Mouse (Mus musculus) liver, embryonic 13.5 days (tissue): ENCODE results near the gene Adipor2. TPM values are rescaled to one million over a fixed set of nuclear protein-coding genes. Genes with fewer than 3 reads are reported as not detected.
"Not testable (repeated sequence)": the region's sequence is repeated elsewhere in the genome, so short reads cannot be mapped to it uniquely, and the experiment has no call there.

Source experiments
- ATAC-seq: fragments of 200-750 bp; cut with Nextera tagmentation; 2 replicates; pipeline ENCODE4 v1.8.0; 2017; ENCODE audit warnings: low read depth, mild to moderate bottlenecking, moderate number of reproducible peaks, moderate library complexity
- DNase-seq: peaks from one replicate; pipeline ENCODE4 v3.0.0; 2022
- H3K27ac ChIP-seq: fragments of 300-500 bp; sonication (generic); 2 replicates; pipeline ENCODE4 v1.5.1; 2015; ENCODE audit warnings: moderate library complexity, mild to moderate bottlenecking, inconsistent platforms
- H3K27me3 ChIP-seq: fragments of 300-500 bp; sonication (generic); 2 replicates; pipeline ENCODE4 v1.6.1; 2015; ENCODE audit warnings: mild to moderate bottlenecking, inconsistent platforms
- H3K36me3 ChIP-seq: fragments of 300-500 bp; sonication (generic); 2 replicates; pipeline ENCODE4 v1.6.1; 2015; ENCODE audit warnings: mild to moderate bottlenecking, inconsistent platforms
- H3K4me1 ChIP-seq: fragments of 300-500 bp; sonication (generic); replicated peaks from 2 replicates; pipeline ENCODE4 v1.6.1; 2015; ENCODE audit warnings: inconsistent platforms
- H3K4me2 ChIP-seq: fragments of 300-500 bp; sonication (generic); 2 replicates; pipeline ENCODE4 v1.6.1; 2015; ENCODE audit warnings: inconsistent platforms, mild to moderate bottlenecking, moderate library complexity
- H3K4me3 ChIP-seq: fragments of 300-500 bp; sonication (generic); replicated peaks from 2 replicates; pipeline ENCODE4 v1.5.1; 2015; ENCODE audit warnings: mild to moderate bottlenecking, inconsistent platforms
- H3K9ac ChIP-seq: fragments of 300-500 bp; sonication (generic); 2 replicates; pipeline ENCODE4 v1.6.1; 2015; ENCODE audit warnings: mild to moderate bottlenecking, inconsistent platforms
- H3K9me3 ChIP-seq: fragments of 300-500 bp; sonication (generic); replicated peaks from 2 replicates; pipeline ENCODE4 v1.6.1; 2016; ENCODE audit warnings: inconsistent platforms
- WGBS: fragments of 180-500 bp; shearing (Covaris S2); methylation state at CpG from one replicate; pipeline ENCODE4 v1.1.7; 2015; ENCODE audit not compliant: insufficient replicate concordance; 5-methylcytosine and 5-hydroxymethylcytosine counted together
- polyA plus RNA-seq: library from polyadenylated mRNA; unstranded; fragments of >200 nt; fragmentation: Nextera tagmentation; extraction: Ambion mirVana; gene quantifications from 2 replicates; pipeline ENCODE4 v1.2.1, GENCODE M21; 2015

The Adipor2 gene
- polyA plus RNA-seq, 1 experiment from 2014 or later: 33.3 TPM

GRCm38 (mm10) chr6:119443742-119444645 lies 26.5 kb upstream of the Adipor2 start:
- Histone ChIP-seq H3K9me3 (no peaks in the 10 kb centered on the region), H3K4me1 (peaks cover 12% of the 10 kb centered on the region), H3K36me3 (no peaks in the 10 kb centered on the region), H3K4me3 (no peak overlapping the region), H3K4me2 (peak overlapping the region; percentile 19), H3K27ac (no peak overlapping the region), H3K27me3 (peaks cover 31% of the 10 kb centered on the region), H3K9ac (no peak overlapping the region)
- 33% methylated on average over 12 of the region's 12 CpGs for WGBS
- ATAC-seq (peak; percentile 28; the same call in 1 of the 2 replicates), DNase-seq (peak; percentile 44)

- H3K4me3 ChIP-seq, H3K36me3 ChIP-seq, H3K4me2 ChIP-seq, H3K27ac ChIP-seq, ATAC-seq, DNase-seq, H3K9ac ChIP-seq, H3K9me3 ChIP-seq: not testable (repeated sequence)
- peaks cover 10% of the 10 kb centered on the region for H3K4me1 ChIP-seq
- H3K27me3 ChIP-seq: peaks cover 18% of the 10 kb centered on the region
- WGBS: 62% methylated on average over 5 of the region's 5 CpGs
These were observed 25.2 kb upstream of the Adipor2 start for GRCm38 (mm10) chr6:119442729-119443128.

- Histone ChIP-seq H3K9ac (no peak overlapping the region), H3K9me3 (no peaks in the 10 kb centered on the region), H3K36me3 (no peaks in the 10 kb centered on the region), H3K27ac (no peak overlapping the region), H3K27me3 (no peaks in the 10 kb centered on the region), H3K4me3 (no peak overlapping the region), H3K4me2 (no peak overlapping the region), H3K4me1 (peaks cover 6% of the 10 kb centered on the region)
- DNase-seq: no peak
- ATAC-seq: no peak
- 26% methylated on average over 8 of the region's 8 CpGs for WGBS
These were observed 20.6 kb upstream of the Adipor2 start for GRCm38 (mm10) chr6:119437894-119438761.

GRCm38 (mm10) chr6:119434394-119434793 lies 16.9 kb upstream of the Adipor2 start:
- H3K4me1 ChIP-seq: peaks cover 6% of the 10 kb centered on the region
- peak; percentile 63; the same call in 1 of the 2 replicates for ATAC-seq
- no peak overlapping the region for H3K4me2 ChIP-seq
- H3K9ac ChIP-seq: no peak overlapping the region
- 55% methylated on average over 4 of the region's 4 CpGs for WGBS
- H3K9me3 ChIP-seq: no peaks in the 10 kb centered on the region
- H3K36me3 ChIP-seq: no peaks in the 10 kb centered on the region
- H3K4me3 ChIP-seq: no peak overlapping the region
- H3K27ac ChIP-seq: no peak overlapping the region
- H3K27me3 ChIP-seq: no peaks in the 10 kb centered on the region
- no peak for DNase-seq

GRCm38 (mm10) chr6:119431751-119432324 lies 14.3 kb upstream of the Adipor2 start:
- DNase-seq (no peak), ATAC-seq (no peak)
- Histone ChIP-seq H3K4me1 (no peaks in the 10 kb centered on the region), H3K9me3 (no peaks in the 10 kb centered on the region), H3K36me3 (no peaks in the 10 kb centered on the region), H3K27ac (no peak overlapping the region), H3K4me2 (no peak overlapping the region), H3K27me3 (no peaks in the 10 kb centered on the region), H3K9ac (no peak overlapping the region), H3K4me3 (no peak overlapping the region)
- 69% methylated on average over 6 of the region's 6 CpGs for WGBS

GRCm38 (mm10) chr6:119430508-119430907 lies 13.0 kb upstream of the Adipor2 start:
- DNase-seq: peak; percentile 23
- no peak overlapping the region for H3K4me2 ChIP-seq
- H3K36me3 ChIP-seq: no peaks in the 10 kb centered on the region
- no peak overlapping the region for H3K27ac ChIP-seq
- H3K9ac ChIP-seq: no peak overlapping the region
- no peak overlapping the region for H3K4me3 ChIP-seq
- no peaks in the 10 kb centered on the region for H3K4me1 ChIP-seq
- ATAC-seq: no peak
- no peaks in the 10 kb centered on the region for H3K9me3 ChIP-seq
- no peaks in the 10 kb centered on the region for H3K27me3 ChIP-seq
- WGBS: 33% methylated on average over 2 of the region's 2 CpGs

GRCm38 (mm10) chr6:119429311-119429710 lies 11.8 kb upstream of the Adipor2 start:
- ATAC-seq (no peak), DNase-seq (no peak)
- Histone ChIP-seq H3K4me3 (no peak overlapping the region), H3K9me3 (no peaks in the 10 kb centered on the region), H3K4me1 (no peaks in the 10 kb centered on the region), H3K36me3 (no peaks in the 10 kb centered on the region), H3K9ac (no peak overlapping the region), H3K27me3 (no peaks in the 10 kb centered on the region), H3K27ac (no peak overlapping the region), H3K4me2 (no peak overlapping the region)
- 85% methylated on average over 13 of the region's 13 CpGs for WGBS

- H3K4me3 ChIP-seq: no peak overlapping the region
- 47% methylated on average over 3 of the region's 3 CpGs for WGBS
These were observed 11.1 kb upstream of the Adipor2 start for GRCm38 (mm10) chr6:119428611-119429010.

GRCm38 (mm10) chr6:119421001-119421400 lies 3.5 kb upstream of the Adipor2 start:
- H3K27ac ChIP-seq: 0 out of 2 replicates have a peak overlapping the region, but pooled peaks have one; percentile 3
- no peak overlapping the region for H3K4me2 ChIP-seq
- H3K36me3 ChIP-seq: no peaks in the 10 kb centered on the region
- ATAC-seq (no peak), DNase-seq (no peak)
- no peaks in the 10 kb centered on the region for H3K9me3 ChIP-seq
- no peaks in the 10 kb centered on the region for H3K27me3 ChIP-seq
- H3K9ac ChIP-seq: no peak overlapping the region
- WGBS: 43% methylated on average over 4 of the region's 4 CpGs
- peaks cover 24% of the 10 kb centered on the region for H3K4me1 ChIP-seq
- no peak overlapping the region for H3K4me3 ChIP-seq

More at GRCm38 (mm10) chr6:119428611-119429010, 11.1 kb upstream of the Adipor2 start:
- Histone ChIP-seq H3K9ac (no peak overlapping the region), H3K4me1 (no peaks in the 10 kb centered on the region), H3K27ac (no peak overlapping the region), H3K36me3 (no peaks in the 10 kb centered on the region), H3K9me3 (no peaks in the 10 kb centered on the region), H3K27me3 (no peaks in the 10 kb centered on the region), H3K4me2 (no peak overlapping the region)
- ATAC-seq (no peak), DNase-seq (no peak)

- Histone ChIP-seq H3K36me3 (no peaks in the 10 kb centered on the region), H3K4me3 (no peak overlapping the region), H3K4me1 (peaks cover 24% of the 10 kb centered on the region), H3K27ac (no peak overlapping the region), H3K27me3 (no peaks in the 10 kb centered on the region), H3K9me3 (no peaks in the 10 kb centered on the region), H3K9ac (no peak overlapping the region), H3K4me2 (no peak overlapping the region)
- 78% methylated on average over 5 of the region's 5 CpGs for WGBS
- DNase-seq: no peak
- no peak for ATAC-seq
These were observed 2.9 kb upstream of the Adipor2 start for GRCm38 (mm10) chr6:119420357-119420756.

GRCm38 (mm10) chr6:119419412-119419811 lies 1.9 kb upstream of the Adipor2 start:
- Histone ChIP-seq H3K36me3 (no peaks in the 10 kb centered on the region), H3K4me2 (no peak overlapping the region), H3K9ac (no peak overlapping the region), H3K27ac (no peak overlapping the region), H3K9me3 (no peaks in the 10 kb centered on the region), H3K4me1 (peaks cover 24% of the 10 kb centered on the region), H3K27me3 (no peaks in the 10 kb centered on the region), H3K4me3 (no peak overlapping the region)
- ATAC-seq: no peak
- WGBS: 63% methylated on average over 7 of the region's 7 CpGs
- DNase-seq: no peak
